Mouse (Mus musculus) erythroid progenitor cell, adult 5-6 weeks (primary cell): ENCODE measurements around the gene Armcx6. TPM values are rescaled to one million over a fixed set of nuclear protein-coding genes. Genes with fewer than 3 reads are reported as not detected.

Experiments
- total RNA-seq, 2 experiments: library from RNA; stranded (forward) in 1 of 2; stranded (reverse) in 1 of 2; fragments of 150-400 nt in 1 of 2; fragments of 186-747, 209-891 nt in 1 of 2; gene quantifications; 2 replicates each; pipeline versions ENCODE4 v1.2.3 to v1.2.4; 2015 to 2017; ENCODE audit warnings: low replicate concordance in 2 of 2

Gene Armcx6
- total RNA-seq, 2 experiments from 2014 or later, result not detected

Other genes with a start within 250 kb of the Armcx6 start
- gene Timm8a1, start 209.6 kb downstream of the Armcx6 start, total RNA-seq (2015; ENCODE audit: low replicate concordance), result 13.8 and 15.9 TPM in 2 replicates
- gene Timm8a1, start 209.6 kb downstream of the Armcx6 start, total RNA-seq (2017; ENCODE audit: low replicate concordance), result 6.4 and 12.6 TPM in 2 replicates
- 18.0 and 23.4 TPM in 2 replicates for gene Btk, start 167.8 kb downstream of the Armcx6 start, total RNA-seq (2015; ENCODE audit: low replicate concordance)
- gene Btk, start 167.8 kb downstream of the Armcx6 start, total RNA-seq (2017; ENCODE audit: low replicate concordance), result 8.9 and 12.6 TPM in 2 replicates
- 511 and 528 TPM in 2 replicates for gene Rpl36a, start 165.8 kb downstream of the Armcx6 start, total RNA-seq (2015; ENCODE audit: low replicate concordance)
- 549 and 1,031 TPM in 2 replicates for gene Rpl36a, start 165.8 kb downstream of the Armcx6 start, total RNA-seq (2017; ENCODE audit: low replicate concordance)
- 1.3 TPM in 1 of 2 replicates, not detected in the other for gene Gla, start 150.3 kb downstream of the Armcx6 start, total RNA-seq (2015; ENCODE audit: low replicate concordance)
- 1.4 and 2.1 TPM in 2 replicates for gene Gla, start 150.3 kb downstream of the Armcx6 start, total RNA-seq (2017; ENCODE audit: low replicate concordance)
- gene Hnrnph2, start 150.2 kb downstream of the Armcx6 start, total RNA-seq (2015; ENCODE audit: low replicate concordance), result 59.8 and 69.6 TPM in 2 replicates
- gene Hnrnph2, start 150.2 kb downstream of the Armcx6 start, total RNA-seq (2017; ENCODE audit: low replicate concordance), result 86.5 and 95.0 TPM in 2 replicates
- gene Armcx4, start 64.9 kb downstream of the Armcx6 start, total RNA-seq (2015; ENCODE audit: low replicate concordance), result 1.1 TPM in 1 of 2 replicates, not detected in the other
- 0.15 TPM in 1 of 2 replicates, not detected in the other for gene Armcx4, start 64.9 kb downstream of the Armcx6 start, total RNA-seq (2017; ENCODE audit: low replicate concordance)
- gene Armcx1, start 33.5 kb downstream of the Armcx6 start, total RNA-seq (2015; ENCODE audit: low replicate concordance), result not detected in 2 replicates
- gene Armcx1, start 33.5 kb downstream of the Armcx6 start, total RNA-seq (2017; ENCODE audit: low replicate concordance), result 0.15 and 0.39 TPM in 2 replicates
- 3.6 and 4.6 TPM in 2 replicates for gene Armcx3, start 5.2 kb upstream of the Armcx6 start, total RNA-seq (2015; ENCODE audit: low replicate concordance)
- 0.76 and 2.2 TPM in 2 replicates for gene Armcx3, start 5.2 kb upstream of the Armcx6 start, total RNA-seq (2017; ENCODE audit: low replicate concordance)
- gene Armcx2, start 57.8 kb upstream of the Armcx6 start, total RNA-seq (2015; ENCODE audit: low replicate concordance), result 1.7 TPM in 1 of 2 replicates, not detected in the other
- gene Armcx2, start 57.8 kb upstream of the Armcx6 start, total RNA-seq (2017; ENCODE audit: low replicate concordance), result 1.4 TPM in 1 of 2 replicates, not detected in the other
- gene Nxf2, start 213.3 kb upstream of the Armcx6 start, total RNA-seq (2015; ENCODE audit: low replicate concordance), result not detected in 2 replicates
- gene Nxf2, start 213.3 kb upstream of the Armcx6 start, total RNA-seq (2017; ENCODE audit: low replicate concordance), result not detected in 2 replicates